Mouse (Mus musculus): ENCODE measurements around the gene Map7. TPM values are rescaled to one million over a fixed set of nuclear protein-coding genes. Genes with fewer than 3 reads are reported as not detected.

The Map7 gene
- polyA plus RNA-seq, 1 experiment from 2014 or later: 9.9 TPM

GRCm38 (mm10) chr10:20159308-20159707, 11.0 kb downstream of the Map7 start:
- Histone ChIP-seq H3K27me3 (ENCODE audit: low read depth, poor library complexity, severe bottlenecking) (no peaks in the 10 kb centered on the region), H3K9me3 (replicated peaks) (no peaks in the 10 kb centered on the region), H3K4me3 (no peak overlapping the region), H3K4me1 (no peaks in the 10 kb centered on the region), H3K27ac (replicated peaks) (no peak overlapping the region), H3K36me3 (no peaks in the 10 kb centered on the region)
- no peak for DNase-seq (ENCODE audit: low spot score)
- 87% methylated on average over 5 of the region's 5 CpGs for WGBS

- 63% methylated on average over 8 of the region's 8 CpGs for WGBS
- Histone ChIP-seq H3K27me3 (ENCODE audit: low read depth, poor library complexity, severe bottlenecking) (no peaks in the 10 kb centered on the region), H3K4me1 (no peaks in the 10 kb centered on the region)
Observed at GRCm38 (mm10) chr10:20160914-20161313, 12.6 kb downstream of the Map7 start.

GRCm38 (mm10) chr10:20164810-20165209, 16.5 kb downstream of the Map7 start:
- WGBS: 89% methylated on average over 5 of the region's 5 CpGs
- H3K27me3 ChIP-seq (ENCODE audit: low read depth, poor library complexity, severe bottlenecking): peaks cover 19% of the 10 kb centered on the region; the same call in 1 of the 2 replicates

More at GRCm38 (mm10) chr10:20160914-20161313, 12.6 kb downstream of the Map7 start:
- DNase-seq (ENCODE audit: low spot score): no peak
- H3K36me3 ChIP-seq: no peaks in the 10 kb centered on the region
- no peaks in the 10 kb centered on the region for H3K9me3 ChIP-seq (replicated peaks)
- H3K27ac ChIP-seq (replicated peaks): no peak overlapping the region
- H3K4me3 ChIP-seq: no peak overlapping the region

GRCm38 (mm10) chr10:20166797-20167196, 18.5 kb downstream of the Map7 start:
- Histone ChIP-seq H3K27ac (replicated peaks) (no peak overlapping the region), H3K36me3 (no peaks in the 10 kb centered on the region), H3K9me3 (replicated peaks) (no peaks in the 10 kb centered on the region), H3K27me3 (ENCODE audit: low read depth, poor library complexity, severe bottlenecking) (peaks cover 21% of the 10 kb centered on the region), H3K4me1 (peaks cover 29% of the 10 kb centered on the region), H3K4me3 (no peak overlapping the region)
- 81% methylated on average over 11 of the region's 11 CpGs for WGBS
- no peak for DNase-seq (ENCODE audit: low spot score)

More at GRCm38 (mm10) chr10:20164810-20165209, 16.5 kb downstream of the Map7 start:
- Histone ChIP-seq H3K4me3 (no peak overlapping the region), H3K9me3 (replicated peaks) (no peaks in the 10 kb centered on the region), H3K4me1 (peaks cover 10% of the 10 kb centered on the region), H3K27ac (replicated peaks) (no peak overlapping the region), H3K36me3 (no peaks in the 10 kb centered on the region)
- no peak for DNase-seq (ENCODE audit: low spot score)

GRCm38 (mm10) chr10:20167467-20167866, 19.2 kb downstream of the Map7 start:
- no peak for DNase-seq (ENCODE audit: low spot score)
- 87% methylated on average over 4 of the region's 4 CpGs for WGBS

GRCm38 (mm10) chr10:20169182-20169674, 21.0 kb downstream of the Map7 start:
- Histone ChIP-seq H3K36me3 (no peaks in the 10 kb centered on the region), H3K27me3 (ENCODE audit: low read depth, poor library complexity, severe bottlenecking) (peaks cover 23% of the 10 kb centered on the region), H3K27ac (replicated peaks) (no peak overlapping the region), H3K9me3 (replicated peaks) (no peaks in the 10 kb centered on the region), H3K4me1 (peaks cover 35% of the 10 kb centered on the region), H3K4me3 (no peak overlapping the region)
- 81% methylated on average over 3 of the region's 3 CpGs for WGBS
- DNase-seq (ENCODE audit: low spot score): no peak

More at GRCm38 (mm10) chr10:20167467-20167866, 19.2 kb downstream of the Map7 start:
- no peaks in the 10 kb centered on the region for H3K9me3 ChIP-seq (replicated peaks)
- no peak overlapping the region for H3K27ac ChIP-seq (replicated peaks)
- H3K4me3 ChIP-seq: no peak overlapping the region
- no peaks in the 10 kb centered on the region for H3K36me3 ChIP-seq
- H3K27me3 ChIP-seq (ENCODE audit: low read depth, poor library complexity, severe bottlenecking): peaks cover 23% of the 10 kb centered on the region
- H3K4me1 ChIP-seq: peaks cover 32% of the 10 kb centered on the region

GRCm38 (mm10) chr10:20169927-20170604, 21.8 kb downstream of the Map7 start:
- no peaks in the 10 kb centered on the region for H3K9me3 ChIP-seq (replicated peaks)
- H3K4me1 ChIP-seq: peaks cover 35% of the 10 kb centered on the region
- H3K4me3 ChIP-seq: peak overlapping the region; percentile 45
- peaks cover 23% of the 10 kb centered on the region for H3K27me3 ChIP-seq (ENCODE audit: low read depth, poor library complexity, severe bottlenecking)
- H3K27ac ChIP-seq (replicated peaks): peak overlapping the region; percentile 50; the same call in 1 of the 2 replicates
- WGBS: 25% methylated on average over 19 of the region's 19 CpGs
- no peaks in the 10 kb centered on the region for H3K36me3 ChIP-seq
- DNase-seq (ENCODE audit: low spot score): no peak

GRCm38 (mm10) chr10:20170605-20171088, 22.4 kb downstream of the Map7 start:
- WGBS: 39% methylated on average over 11 of the region's 11 CpGs
- H3K4me3 ChIP-seq: peak overlapping the region; percentile 45
- peak; percentile 86 for DNase-seq (ENCODE audit: low spot score)
- H3K27ac ChIP-seq (replicated peaks): peak overlapping the region; percentile 50; the same call in 1 of the 2 replicates
- no peaks in the 10 kb centered on the region for H3K36me3 ChIP-seq
- peaks cover 35% of the 10 kb centered on the region for H3K4me1 ChIP-seq
- no peaks in the 10 kb centered on the region for H3K9me3 ChIP-seq (replicated peaks)
- peaks cover 23% of the 10 kb centered on the region for H3K27me3 ChIP-seq (ENCODE audit: low read depth, poor library complexity, severe bottlenecking)

- 77% methylated on average over 12 of the region's 12 CpGs for WGBS
- Histone ChIP-seq H3K4me3 (peak overlapping the region; percentile 45), H3K9me3 (replicated peaks) (no peaks in the 10 kb centered on the region), H3K27me3 (ENCODE audit: low read depth, poor library complexity, severe bottlenecking) (peaks cover 23% of the 10 kb centered on the region), H3K27ac (replicated peaks) (no peak overlapping the region), H3K36me3 (no peaks in the 10 kb centered on the region), H3K4me1 (peaks cover 39% of the 10 kb centered on the region)
- DNase-seq (ENCODE audit: low spot score): no peak
Observed at GRCm38 (mm10) chr10:20171209-20171608, 22.9 kb downstream of the Map7 start.

- Histone ChIP-seq H3K4me1 (peaks cover 40% of the 10 kb centered on the region), H3K27me3 (ENCODE audit: low read depth, poor library complexity, severe bottlenecking) (peaks cover 23% of the 10 kb centered on the region), H3K4me3 (no peak overlapping the region), H3K27ac (replicated peaks) (no peak overlapping the region), H3K9me3 (replicated peaks) (no peaks in the 10 kb centered on the region), H3K36me3 (no peaks in the 10 kb centered on the region)
- DNase-seq (ENCODE audit: low spot score): no peak
- WGBS: 60% methylated on average over 4 of the region's 4 CpGs
Observed at GRCm38 (mm10) chr10:20171756-20172155, 23.5 kb downstream of the Map7 start.

- Histone ChIP-seq H3K36me3 (no peaks in the 10 kb centered on the region), H3K4me3 (no peak overlapping the region), H3K27me3 (ENCODE audit: low read depth, poor library complexity, severe bottlenecking) (peaks cover 14% of the 10 kb centered on the region), H3K27ac (replicated peaks) (no peak overlapping the region), H3K4me1 (peaks cover 39% of the 10 kb centered on the region), H3K9me3 (replicated peaks) (no peaks in the 10 kb centered on the region)
- no peak for DNase-seq (ENCODE audit: low spot score)
- 91% methylated on average over 4 of the region's 4 CpGs for WGBS
Observed at GRCm38 (mm10) chr10:20173733-20174132, 25.5 kb downstream of the Map7 start.

GRCm38 (mm10) chr10:20176054-20176453, 27.8 kb downstream of the Map7 start:
- WGBS: 71% methylated on average over 7 of the region's 7 CpGs
- Histone ChIP-seq H3K27ac (replicated peaks) (no peak overlapping the region), H3K9me3 (replicated peaks) (no peaks in the 10 kb centered on the region)

More at GRCm38 (mm10) chr10:20176054-20176453, 27.8 kb downstream of the Map7 start:
- DNase-seq (ENCODE audit: low spot score): no peak
- Histone ChIP-seq H3K36me3 (no peaks in the 10 kb centered on the region), H3K27me3 (ENCODE audit: low read depth, poor library complexity, severe bottlenecking) (peaks cover 8% of the 10 kb centered on the region), H3K4me1 (peaks cover 21% of the 10 kb centered on the region), H3K4me3 (no peak overlapping the region)

Data from midbrain, embryonic 10.5 days (tissue).